Mouse (Mus musculus): ENCODE results near the gene Spag6. TPM values are rescaled to one million over a fixed set of nuclear protein-coding genes. Genes with fewer than 3 reads are reported as not detected.

Spag6 gene
- polyA plus RNA-seq, 1 experiment from 2014 or later = 0.20 TPM

- Histone ChIP-seq H3K27ac (no peak overlapping the region), H3K9me3 (no peaks in the 10 kb centered on the region), H3K9ac (no peak overlapping the region), H3K4me1 (no peaks in the 10 kb centered on the region), H3K4me3 (no peak overlapping the region), H3K36me3 (no peaks in the 10 kb centered on the region), H3K4me2 (no peak overlapping the region), H3K27me3 (no peaks in the 10 kb centered on the region)
- no peak for ATAC-seq (ENCODE audit: insufficient number of reproducible peaks, low FRiP score, low TSS enrichment, low read depth)
- WGBS = 41% methylated on average over 2 of the region's 2 CpGs
Observed at GRCm38 (mm10) chr2:18756144-18756543, 62.3 kb downstream of the Spag6 start.

- no peak overlapping the region for H3K4me3 ChIP-seq
- no peak overlapping the region for H3K4me2 ChIP-seq
- H3K4me1 ChIP-seq = peaks cover 3% of the 10 kb centered on the region; the same call in 1 of the 2 replicates
- no peaks in the 10 kb centered on the region for H3K27me3 ChIP-seq
- ATAC-seq (ENCODE audit: insufficient number of reproducible peaks, low FRiP score, low TSS enrichment, low read depth) = no peak
- no peak overlapping the region for H3K27ac ChIP-seq
- H3K36me3 ChIP-seq = no peaks in the 10 kb centered on the region
- no peaks in the 10 kb centered on the region for H3K9me3 ChIP-seq
- WGBS = 73% methylated on average over 2 of the region's 2 CpGs
- H3K9ac ChIP-seq = no peak overlapping the region
Observed at GRCm38 (mm10) chr2:18764846-18765245, 71.0 kb downstream of the Spag6 start.

- Histone ChIP-seq H3K9ac (no peak overlapping the region), H3K36me3 (no peaks in the 10 kb centered on the region), H3K27me3 (no peaks in the 10 kb centered on the region), H3K4me2 (peak overlapping the region; percentile 14), H3K27ac (no peak overlapping the region), H3K9me3 (no peaks in the 10 kb centered on the region), H3K4me3 (peak overlapping the region; percentile 71; the same call in 1 of the 2 replicates), H3K4me1 (peaks cover 3% of the 10 kb centered on the region; the same call in 1 of the 2 replicates)
- ATAC-seq (ENCODE audit: insufficient number of reproducible peaks, low FRiP score, low TSS enrichment, low read depth) = no peak
- WGBS = 51% methylated on average over 12 of the region's 12 CpGs
Observed at GRCm38 (mm10) chr2:18765481-18766249, 71.8 kb downstream of the Spag6 start.

GRCm38 (mm10) chr2:18766441-18766820, 72.6 kb downstream of the Spag6 start:
- peak overlapping the region; percentile 54 for H3K4me2 ChIP-seq
- no peak for ATAC-seq (ENCODE audit: insufficient number of reproducible peaks, low FRiP score, low TSS enrichment, low read depth)
- H3K4me3 ChIP-seq = peak overlapping the region; percentile 71
- no peaks in the 10 kb centered on the region for H3K27me3 ChIP-seq
- H3K27ac ChIP-seq = peak overlapping the region; percentile 97
- H3K9ac ChIP-seq = peak overlapping the region; percentile 71
- peaks cover 3% of the 10 kb centered on the region; the same call in 1 of the 2 replicates for H3K4me1 ChIP-seq
- no peaks in the 10 kb centered on the region for H3K9me3 ChIP-seq
- 32% methylated on average over 4 of the region's 4 CpGs for WGBS
- H3K36me3 ChIP-seq = no peaks in the 10 kb centered on the region

- Histone ChIP-seq H3K4me1 (peaks cover 3% of the 10 kb centered on the region; the same call in 1 of the 2 replicates), H3K4me2 (peak overlapping the region; percentile 54), H3K27ac (peak overlapping the region; percentile 97), H3K9me3 (no peaks in the 10 kb centered on the region), H3K27me3 (no peaks in the 10 kb centered on the region), H3K4me3 (peak overlapping the region; percentile 71), H3K9ac (peak overlapping the region; percentile 71), H3K36me3 (no peaks in the 10 kb centered on the region)
- ATAC-seq (ENCODE audit: insufficient number of reproducible peaks, low FRiP score, low TSS enrichment, low read depth) = peak; percentile 85
- under 1% methylated on average over 56 of the region's 56 CpGs for WGBS
Observed at GRCm38 (mm10) chr2:18766821-18767541, 73.1 kb downstream of the Spag6 start.

GRCm38 (mm10) chr2:18768414-18768813, 74.6 kb downstream of the Spag6 start:
- ATAC-seq (ENCODE audit: insufficient number of reproducible peaks, low FRiP score, low TSS enrichment, low read depth) = no peak
- no peak overlapping the region for H3K9ac ChIP-seq
- no peak overlapping the region for H3K4me2 ChIP-seq
- no peaks in the 10 kb centered on the region for H3K27me3 ChIP-seq
- H3K27ac ChIP-seq = no peak overlapping the region
- H3K36me3 ChIP-seq = no peaks in the 10 kb centered on the region
- H3K4me1 ChIP-seq = peaks cover 3% of the 10 kb centered on the region; the same call in 1 of the 2 replicates
- 87% methylated on average over 2 of the region's 2 CpGs for WGBS
- no peaks in the 10 kb centered on the region for H3K9me3 ChIP-seq
- no peak overlapping the region for H3K4me3 ChIP-seq

GRCm38 (mm10) chr2:18772413-18772812, 78.6 kb downstream of the Spag6 start:
- Histone ChIP-seq H3K36me3 (no peaks in the 10 kb centered on the region), H3K9me3 (no peaks in the 10 kb centered on the region), H3K27me3 (no peaks in the 10 kb centered on the region), H3K4me1 (no peaks in the 10 kb centered on the region), H3K4me3 (no peak overlapping the region), H3K4me2 (no peak overlapping the region), H3K9ac (no peak overlapping the region), H3K27ac (no peak overlapping the region)
- 59% methylated on average over 8 of the region's 8 CpGs for WGBS
- no peak for ATAC-seq (ENCODE audit: insufficient number of reproducible peaks, low FRiP score, low TSS enrichment, low read depth)

- H3K27ac ChIP-seq = no peak overlapping the region
- H3K4me1 ChIP-seq = peaks cover 4% of the 10 kb centered on the region; the same call in 1 of the 2 replicates
- WGBS = 81% methylated on average over 6 of the region's 6 CpGs
- no peak overlapping the region for H3K9ac ChIP-seq
- H3K4me2 ChIP-seq = no peak overlapping the region
- H3K36me3 ChIP-seq = no peaks in the 10 kb centered on the region
- H3K27me3 ChIP-seq = no peaks in the 10 kb centered on the region
- H3K9me3 ChIP-seq = no peaks in the 10 kb centered on the region
- ATAC-seq (ENCODE audit: insufficient number of reproducible peaks, low FRiP score, low TSS enrichment, low read depth) = no peak
- no peak overlapping the region for H3K4me3 ChIP-seq
Observed at GRCm38 (mm10) chr2:18774326-18774725, 80.5 kb downstream of the Spag6 start.

- Histone ChIP-seq H3K4me3 (no peak overlapping the region), H3K4me2 (no peak overlapping the region), H3K27ac (no peak overlapping the region), H3K9me3 (no peaks in the 10 kb centered on the region), H3K4me1 (peaks cover 4% of the 10 kb centered on the region), H3K27me3 (0 out of 2 replicates have a peak, but pooled peaks cover 4% of the 10 kb centered on the region), H3K9ac (no peak overlapping the region), H3K36me3 (no peaks in the 10 kb centered on the region)
- ATAC-seq (ENCODE audit: insufficient number of reproducible peaks, low FRiP score, low TSS enrichment, low read depth) = no peak
- WGBS = 9% methylated on average over 9 of the region's 9 CpGs
Observed at GRCm38 (mm10) chr2:18778220-18778619, 84.4 kb downstream of the Spag6 start.

- WGBS = 54% methylated on average over 3 of the region's 3 CpGs
Observed at GRCm38 (mm10) chr2:18779830-18780229, 86.0 kb downstream of the Spag6 start.

GRCm38 (mm10) chr2:18781296-18781695, 87.5 kb downstream of the Spag6 start:
- H3K27me3 ChIP-seq = 0 out of 2 replicates have a peak, but pooled peaks cover 4% of the 10 kb centered on the region
- WGBS = 70% methylated on average over 7 of the region's 7 CpGs
- H3K4me2 ChIP-seq = no peak overlapping the region
- peaks cover 4% of the 10 kb centered on the region for H3K4me1 ChIP-seq
- no peak overlapping the region for H3K4me3 ChIP-seq
- H3K9ac ChIP-seq = no peak overlapping the region
- H3K9me3 ChIP-seq = no peaks in the 10 kb centered on the region
- ATAC-seq (ENCODE audit: insufficient number of reproducible peaks, low FRiP score, low TSS enrichment, low read depth) = no peak
- H3K36me3 ChIP-seq = no peaks in the 10 kb centered on the region
- H3K27ac ChIP-seq = no peak overlapping the region

More at GRCm38 (mm10) chr2:18779830-18780229, 86.0 kb downstream of the Spag6 start:
- peaks cover 4% of the 10 kb centered on the region for H3K4me1 ChIP-seq
- H3K4me2 ChIP-seq = no peak overlapping the region
- ATAC-seq (ENCODE audit: insufficient number of reproducible peaks, low FRiP score, low TSS enrichment, low read depth) = no peak
- H3K4me3 ChIP-seq = no peak overlapping the region
- H3K27me3 ChIP-seq = 0 out of 2 replicates have a peak, but pooled peaks cover 4% of the 10 kb centered on the region
- no peak overlapping the region for H3K27ac ChIP-seq
- H3K36me3 ChIP-seq = no peaks in the 10 kb centered on the region
- H3K9ac ChIP-seq = no peak overlapping the region
- H3K9me3 ChIP-seq = no peaks in the 10 kb centered on the region

GRCm38 (mm10) chr2:18794261-18794660, 100.4 kb downstream of the Spag6 start:
- Histone ChIP-seq H3K9me3 (no peaks in the 10 kb centered on the region), H3K4me3 (no peak overlapping the region), H3K27ac (no peak overlapping the region), H3K36me3 (no peaks in the 10 kb centered on the region), H3K9ac (no peak overlapping the region), H3K4me1 (no peaks in the 10 kb centered on the region), H3K27me3 (peaks cover 21% of the 10 kb centered on the region), H3K4me2 (no peak overlapping the region)
- 72% methylated on average over 4 of the region's 4 CpGs for WGBS
- no peak for ATAC-seq (ENCODE audit: insufficient number of reproducible peaks, low FRiP score, low TSS enrichment, low read depth)

All from limb, embryonic 15.5 days (tissue).